ENCODE assay signal across 8 mouse cellular contexts in the genomic region with DNA sequence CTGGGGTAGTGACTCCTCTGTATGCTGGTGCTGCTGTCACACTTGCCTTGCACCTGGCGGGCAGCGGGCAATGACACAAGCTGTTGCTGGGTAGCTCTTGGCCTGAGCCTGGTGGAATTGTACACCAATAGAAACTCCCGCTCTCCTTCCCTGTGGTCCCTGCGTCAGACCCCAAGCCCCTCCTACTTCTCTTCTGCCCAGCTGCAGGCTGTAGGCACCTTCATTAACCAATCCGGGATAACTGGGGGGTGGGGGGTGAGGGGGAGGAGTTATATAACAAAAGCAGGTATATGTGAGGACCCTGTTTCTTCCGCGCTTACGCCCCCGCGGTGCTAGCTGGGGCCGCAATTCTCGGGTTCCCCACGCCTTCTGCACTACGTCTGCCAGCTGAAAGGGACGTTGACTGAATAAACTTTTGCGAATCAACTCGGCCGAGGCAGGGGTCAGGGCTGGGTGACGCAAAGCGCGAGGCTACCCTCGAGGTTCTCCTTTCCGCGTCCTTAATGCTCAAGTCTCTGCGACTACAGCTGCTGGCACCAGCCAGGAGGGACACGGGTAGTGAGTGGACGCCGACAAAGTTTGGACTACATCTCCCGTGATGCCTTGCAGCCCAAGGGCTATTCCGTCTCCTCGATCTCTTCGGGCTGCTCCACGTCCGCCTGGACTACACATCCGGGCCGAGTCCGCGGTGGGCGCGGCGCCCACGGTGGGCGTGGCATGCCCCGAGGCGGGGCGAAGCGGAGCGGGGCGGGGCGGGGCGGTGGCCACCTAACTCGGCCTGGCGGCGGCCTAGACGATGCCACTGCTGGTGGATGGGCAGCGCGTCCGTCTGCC. TPM values are rescaled to one million over a fixed set of nuclear protein-coding genes. Genes with fewer than 3 reads are reported as not detected.
DNase-seq lines count a peak whose midpoint lies in the region; ATAC-seq and TF ChIP-seq lines count a peak whose summit lies in the region.

A gene (plus strand): TSS at position 286 of the 834 bp plus-strand sequence.

- no peaks in the 10 kb centered on the region for H3K27me3 ChIP-seq in C2C12 (ENCODE audit: control insufficient read depth, insufficient read depth, insufficient read length)
- H3K27me3 ChIP-seq in erythroblast, embryonic 14.5 days (ENCODE audit: control insufficient read depth), result no peaks in the 10 kb centered on the region
- no peaks in the 10 kb centered on the region for H3K27me3 ChIP-seq in heart, embryonic 11.5 days (ENCODE audit: control insufficient read depth, insufficient read depth, low read length)
- H3K27me3 ChIP-seq in kidney, embryonic 16.5 days (ENCODE audit: insufficient read depth, low read length), result no peaks in the 10 kb centered on the region
- no peaks in the 10 kb centered on the region for H3K27me3 ChIP-seq in liver, adult 2 months (ENCODE audit: control insufficient read depth, insufficient read depth, low read length)
- H3K27me3 ChIP-seq in myocyte (ENCODE audit: control insufficient read depth, insufficient read depth, insufficient read length), result no peaks in the 10 kb centered on the region
- H3K27me3 ChIP-seq in splenic B cell, adult 2 months (ENCODE audit: control insufficient read depth, insufficient read depth, low read length, poor library complexity, severe bottlenecking), result no peaks in the 10 kb centered on the region

- H3K4me3 ChIP-seq in C2C12 (ENCODE audit: insufficient read depth, poor library complexity, severe bottlenecking) (peak within 1 kb of the TSS; percentile 74), myocyte (peak within 1 kb of the TSS; percentile 70)
- peak within 1 kb of the TSS; percentile 83 for H3K4me3 ChIP-seq in erythroblast, embryonic 14.5 days (replicated peaks)
- peak within 1 kb of the TSS; percentile 72 for H3K4me3 ChIP-seq in heart, embryonic 11.5 days (ENCODE audit: low read depth, low read length)
- H3K4me3 ChIP-seq in kidney, embryonic 16.5 days (ENCODE audit: low read length), result peak within 1 kb of the TSS; percentile 89
- peak within 1 kb of the TSS; percentile 73 for H3K4me3 ChIP-seq in liver, adult 2 months (ENCODE audit: insufficient read depth, low read depth, low read length)

- H3K9ac ChIP-seq in heart, embryonic 11.5 days (ENCODE audit: low read depth, low read length), result peak within 1 kb of the TSS; percentile 83
- peak within 1 kb of the TSS; percentile 90 for H3K9ac ChIP-seq in kidney, embryonic 16.5 days (replicated peaks; ENCODE audit: low read length)
- H3K9ac ChIP-seq in liver, adult 2 months (ENCODE audit: low read depth, low read length), result peak within 1 kb of the TSS; percentile 75

- peaks cover 6% of the 10 kb centered on the region for H3K79me3 ChIP-seq in C2C12 (ENCODE audit: low read depth)

- H3K36me3 ChIP-seq in C2C12 (ENCODE audit: control insufficient read depth, insufficient read depth) (peaks cover 15% of the 10 kb centered on the region), myocyte (ENCODE audit: control insufficient read depth, insufficient read depth) (peaks cover 7% of the 10 kb centered on the region)
- H3K36me3 ChIP-seq in erythroblast, embryonic 14.5 days (ENCODE audit: control insufficient read depth), result peaks cover 26% of the 10 kb centered on the region
- peaks cover 4% of the 10 kb centered on the region for H3K36me3 ChIP-seq in heart, embryonic 11.5 days (ENCODE audit: control insufficient read depth, insufficient read depth, low read length)
- H3K36me3 ChIP-seq in kidney, embryonic 16.5 days (ENCODE audit: insufficient read depth, low read length), result peaks cover 20% of the 10 kb centered on the region
- peaks cover 4% of the 10 kb centered on the region; the same call in 1 of the 2 replicates for H3K36me3 ChIP-seq in liver, adult 2 months (ENCODE audit: control insufficient read depth, insufficient read depth, low read length)
- peaks cover 1% of the 10 kb centered on the region; the same call in 1 of the 2 replicates for H3K36me3 ChIP-seq in splenic B cell, adult 2 months (ENCODE audit: control insufficient read depth, insufficient read depth, low read length, poor library complexity, severe bottlenecking)

- H3K4me1 ChIP-seq in erythroblast, embryonic 14.5 days (ENCODE audit: control insufficient read depth), result peaks cover 43% of the 10 kb centered on the region
- H3K4me1 ChIP-seq in heart, embryonic 11.5 days (ENCODE audit: control insufficient read depth, insufficient read depth, low read length), result peaks cover 9% of the 10 kb centered on the region
- peaks cover 16% of the 10 kb centered on the region for H3K4me1 ChIP-seq in kidney, embryonic 16.5 days (ENCODE audit: insufficient read depth, low read length)
- peaks cover 5% of the 10 kb centered on the region; the same call in 1 of the 2 replicates for H3K4me1 ChIP-seq in liver, adult 2 months (ENCODE audit: control insufficient read depth, insufficient read depth, low read length)

- ATAC-seq in heart, embryonic 11.5 days (replicated peaks; ENCODE audit: insufficient number of reproducible peaks, low FRiP score, low TSS enrichment), result peak; percentile 96
- ATAC-seq in kidney, embryonic 16.5 days (ENCODE audit: low FRiP score, low TSS enrichment), result peak; percentile 97

- H3K4me2 ChIP-seq in heart, embryonic 11.5 days, result peak within 1 kb of the TSS; percentile 92
- H3K4me2 ChIP-seq in kidney, embryonic 16.5 days (replicated peaks; ENCODE audit: low read depth, low read length), result peak within 1 kb of the TSS; percentile 81
- peak within 1 kb of the TSS; percentile 91 for H3K4me2 ChIP-seq in myocyte (ENCODE audit: low read depth)

- under 1% methylated on average over 50 of the region's 58 CpGs for WGBS in heart, embryonic 11.5 days (ENCODE audit: insufficient replicate concordance)
- WGBS in kidney, embryonic 16.5 days, result under 1% methylated on average over 52 of the region's 58 CpGs
- WGBS in liver, adult 2 months, result under 1% methylated on average over 56 of the region's 58 CpGs

- TF ChIP-seq CTCF in C2C12 (IDR thresholded peaks at IDR 0.05; ENCODE audit: control insufficient read depth, insufficient read depth, insufficient read length), result no peak
- TF ChIP-seq CTCF in brain, embryonic 14.5 days (IDR thresholded peaks at IDR 0.05; ENCODE audit: borderline replicate concordance, extremely low read depth, insufficient read depth, insufficient read length), result no peak
- no peak for TF ChIP-seq CTCF in liver, adult 2 months (IDR thresholded peaks at IDR 0.05; ENCODE audit: low read depth, low read length)

- peak; percentile 81 for TF ChIP-seq POLR2A in brain, embryonic 14.5 days (IDR thresholded peaks at IDR 0.05; ENCODE audit: borderline replicate concordance, extremely low read depth, insufficient read depth, insufficient read length, poor library complexity, severe bottlenecking)
- TF ChIP-seq POLR2A in liver, adult 2 months (IDR thresholded peaks at IDR 0.05; ENCODE audit: extremely low read depth, insufficient read depth, low read length), result peak; percentile 69
- peak; percentile 98 for TF ChIP-seq POLR2A in myocyte (IDR thresholded peaks at IDR 0.05; ENCODE audit: insufficient read length, low read depth)

- peak; percentile 98 for DNase-seq in brain, embryonic 14.5 days (ENCODE audit: low read depth)
- DNase-seq in liver, adult 2 months (ENCODE audit: extremely low read depth, low read depth, low spot score), result peak; percentile 91
- DNase-seq in splenic B cell, adult 2 months (ENCODE audit: low read depth, low spot score), result peak; percentile 99

- H3ac ChIP-seq in C2C12 (ENCODE audit: control insufficient read depth, insufficient read length, low read depth), result peak within 1 kb of the TSS; percentile 75
- peak within 1 kb of the TSS; percentile 77 for H3ac ChIP-seq in myocyte (ENCODE audit: control insufficient read depth, insufficient read length)

- H3K27ac ChIP-seq in heart, embryonic 11.5 days (ENCODE audit: low read depth, low read length), result peak within 1 kb of the TSS; percentile 94
- H3K27ac ChIP-seq in kidney, embryonic 16.5 days (ENCODE audit: low read length), result peak within 1 kb of the TSS; percentile 99
- H3K27ac ChIP-seq in liver, adult 2 months (replicated peaks; ENCODE audit: insufficient read depth, low read depth, low read length), result peak within 1 kb of the TSS; percentile 90

- no peaks in the 10 kb centered on the region for H3K9me3 ChIP-seq in erythroblast, embryonic 14.5 days (ENCODE audit: control insufficient read depth, low read length)
- no peaks in the 10 kb centered on the region for H3K9me3 ChIP-seq in heart, embryonic 11.5 days (replicated peaks; ENCODE audit: control insufficient read depth, low read length)
- H3K9me3 ChIP-seq in kidney, embryonic 16.5 days (ENCODE audit: low read length), result no peaks in the 10 kb centered on the region

- peaks cover 21% of the 10 kb centered on the region for H3K79me2 ChIP-seq in C2C12 (ENCODE audit: control insufficient read depth, insufficient read depth)
- H3K79me2 ChIP-seq in liver, adult 2 months (ENCODE audit: control insufficient read depth, insufficient read depth, low read length), result no peaks in the 10 kb centered on the region; the same call in 1 of the 2 replicates
- H3K79me2 ChIP-seq in myocyte (ENCODE audit: control insufficient read depth, insufficient read depth), result no peaks in the 10 kb centered on the region

TF ChIP-seq in C2C12, 6 proteins besides CTCF, POLR2A, EP300 and RAD21:
- TF ChIP-seq MYOD1 (IDR thresholded peaks at IDR 0.05; ENCODE audit: control insufficient read depth, insufficient read length, low read depth), result peak; percentile 44
- TF ChIP-seq FOSL1 (IDR thresholded peaks at IDR 0.05; ENCODE audit: insufficient read depth, low read length, poor library complexity, severe bottlenecking), result no peak

TF ChIP-seq in myocyte, 11 proteins besides CTCF, POLR2A, EP300 and RAD21 (continues in another document):
- TF ChIP-seq REST (IDR thresholded peaks at IDR 0.05; ENCODE audit: insufficient read depth, insufficient read length) (peak; percentile 29), POLR2AphosphoS2 (IDR thresholded peaks at IDR 0.05; ENCODE audit: insufficient read length, low read depth) (peak; percentile 86), TCF3 (IDR thresholded peaks at IDR 0.05; ENCODE audit: insufficient read length, low read depth) (no peak), MYOG (IDR thresholded peaks at IDR 0.05; ENCODE audit: control insufficient read depth in 1 of 3, insufficient read depth in 1 of 3, insufficient read length in 2 of 3, low read depth in 2 of 3) (peak in 2 of 3 experiments; percentile 31 to 38), TCF12 (IDR thresholded peaks at IDR 0.05; ENCODE audit: insufficient read depth, poor library complexity, severe bottlenecking) (no peak), SRF (IDR thresholded peaks at IDR 0.05; ENCODE audit: control insufficient read depth, insufficient read length, low read depth) (peak; percentile 33), E2F4 (IDR thresholded peaks at IDR 0.05; ENCODE audit: insufficient read depth) (peak; percentile 57)

RNA-seq across cellular contexts. Expression of the gene that starts here (rescaled TPM):
- polyA plus RNA-seq in C2C12 (2012; fragmentation: generic; extraction: Trizol), result 39.4 TPM
- polyA plus RNA-seq in brain, embryonic 14.5 days (2012; rRNA removed), result 136 and 159 TPM in 2 replicates
- polyA plus RNA-seq in erythroblast, embryonic 14.5 days (2012), result 0.17 and 0.43 TPM in 2 replicates
- 140 and 149 TPM in 2 replicates for polyA plus RNA-seq in heart, embryonic 11.5 days (2014; fragmentation: Nextera tagmentation; extraction: Ambion mirVana)
- polyA plus RNA-seq in kidney, embryonic 16.5 days (2015; fragmentation: Nextera tagmentation; extraction: Ambion mirVana), result 157 and 159 TPM in 2 replicates
- 32.1 and 35.8 TPM in 2 replicates for total RNA-seq in liver, adult 2 months (2014; rRNA removed)
- 25.2 and 33.5 TPM in 2 replicates for polyA plus RNA-seq in liver, adult 2 months (2012; rRNA removed)
- 28.8 TPM for polyA plus RNA-seq in myocyte (2012; fragmentation: generic; extraction: Trizol)

Comparison
In these comparisons a context has a peak if more than half of its experiments do, and no peak if none do; other contexts are left out.
1. Peak in every context shown above with its lines: DNase-seq, ATAC-seq, H3K4me3 ChIP-seq and H3K27ac ChIP-seq.
2. RNA of the gene that starts here (polyA plus RNA-seq): 157 to 159 TPM in kidney, embryonic 16.5 days, 140 to 149 TPM in heart, embryonic 11.5 days, 136 to 159 TPM in brain, embryonic 14.5 days, 39.4 TPM in C2C12 (single experiment), 28.8 TPM in myocyte (single experiment) and 25.2 to 33.5 TPM in liver, adult 2 months; 0.17 to 0.43 TPM in erythroblast, embryonic 14.5 days; every median in the first group is over 10 times any median in the second.